Mouse (Mus musculus) mouse trophoblast stem cell (cell line): ENCODE data around the gene Ripk1.

Experiments
- in situ Hi-C, 2 experiments: fragments of 300-500 bp; cut with MseI, MboI; formaldehyde crosslinking; loops; 2 replicates in 1 of 2; 3 replicates in 1 of 2; pipeline ENCODE4 v1.15.1; 2025

Gene Ripk1

GRCm38 (mm10) chr13:34002058-34003006 lies at the start of gene Ripk1, which contains the start of gene Serpinb6a:
Ripk1 (plus strand) TSS chr13:34002363.
Serpinb6a (minus strand) TSS chr13:34002794.
- in situ Hi-C loops: loop anchor here in 1 of 2 experiments (5.0 kb wide), 1 partner anchor 45 kb away; no protein-coding TSS in a partner anchor

GRCm38 (mm10) chr13:33952947-33953346 lies 49.2 kb upstream of the Ripk1 start:
- in situ Hi-C loops: no loop called here

- in situ Hi-C loops: loop anchor here (5.0 kb wide), 2 partner anchors 41 to 46 kb away; partner anchors contain the start of genes Ripk1 (in 1 of the 2) and Serpinb6a (in 1 of the 2)
Observed at GRCm38 (mm10) chr13:33956571-33957421, 45.4 kb upstream of the Ripk1 start.

- in situ Hi-C loops: loop anchor here (5.0 kb wide), 2 partner anchors 38 to 43 kb away; partner anchors contain the start of genes Ripk1 (in 1 of the 2) and Serpinb6a (in 1 of the 2)
Observed at GRCm38 (mm10) chr13:33959771-33960170, 42.4 kb upstream of the Ripk1 start.

GRCm38 (mm10) chr13:33964206-33965046 lies 37.7 kb upstream of the Ripk1 start, which contains the start of gene Nqo2:
Nqo2 (plus strand) TSS chr13:33964687.
- in situ Hi-C loops: no loop called here

- in situ Hi-C loops: no loop called here
Observed at GRCm38 (mm10) chr13:33965056-33966024, 36.8 kb upstream of the Ripk1 start.

GRCm38 (mm10) chr13:33966025-33966412 lies 36.1 kb upstream of the Ripk1 start:
- in situ Hi-C loops: no loop called here

- in situ Hi-C loops: no loop called here
Observed at GRCm38 (mm10) chr13:33966574-33966973, 35.6 kb upstream of the Ripk1 start.

- in situ Hi-C loops: no loop called here
Observed at GRCm38 (mm10) chr13:33989625-33990024, 12.5 kb upstream of the Ripk1 start.

GRCm38 (mm10) chr13:33995197-33995596 lies 7.0 kb upstream of the Ripk1 start:
- in situ Hi-C loops: loop anchor here in 1 of 2 experiments (5.0 kb wide), 1 partner anchor 38 kb away; no protein-coding TSS in a partner anchor

- in situ Hi-C loops: loop anchor here in 1 of 2 experiments (5.0 kb wide), 1 partner anchor 46 kb away; no protein-coding TSS in a partner anchor
Observed at GRCm38 (mm10) chr13:34003058-34003457, 895 bp downstream of the Ripk1 start.

GRCm38 (mm10) chr13:34007234-34007633 lies 5.1 kb downstream of the Ripk1 start:
- in situ Hi-C loops: no loop called here

GRCm38 (mm10) chr13:34016927-34017569 lies 14.9 kb downstream of the Ripk1 start:
- in situ Hi-C loops: no loop called here

GRCm38 (mm10) chr13:34018521-34018920 lies 16.4 kb downstream of the Ripk1 start:
- in situ Hi-C loops: no loop called here

GRCm38 (mm10) chr13:34021998-34022397 lies 19.8 kb downstream of the Ripk1 start:
- in situ Hi-C loops: no loop called here

- in situ Hi-C loops: no loop called here
Observed at GRCm38 (mm10) chr13:34032041-34032440, 29.9 kb downstream of the Ripk1 start.

- in situ Hi-C loops: no loop called here
Observed at GRCm38 (mm10) chr13:34035424-34035823, 33.3 kb downstream of the Ripk1 start.

- in situ Hi-C loops: no loop called here
Observed at GRCm38 (mm10) chr13:34036726-34037125, 34.6 kb downstream of the Ripk1 start.
